ENCODE assay signal across 26 mouse cellular contexts in the genomic region with DNA sequence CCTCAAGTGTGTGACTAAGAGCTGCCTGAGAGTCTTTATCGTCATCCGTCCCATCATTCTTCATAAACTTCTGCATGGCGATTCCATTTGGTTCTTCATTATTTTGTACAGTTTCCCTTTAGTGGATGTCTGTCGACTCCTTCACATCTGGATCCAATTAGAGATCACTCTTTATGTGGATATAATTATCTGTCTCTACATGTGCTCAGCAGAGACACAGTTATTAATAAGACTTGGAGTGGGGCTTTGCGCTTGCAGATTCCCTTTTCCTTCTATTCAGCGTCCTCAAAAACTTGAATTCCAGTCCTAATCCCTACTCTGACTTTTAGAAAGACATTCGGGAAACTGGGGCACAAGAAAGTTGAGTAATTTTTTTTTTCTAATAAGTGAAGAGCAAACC.
DNase-seq lines count a peak whose midpoint lies in the region; ATAC-seq and TF ChIP-seq lines count a peak whose summit lies in the region.
"Had no signal": no experiment of that assay in that cellular context is flagged by ENCODE, and none has a peak within 500 bp of the region (broad histone marks: within the 10 kb centered on the region; RNA-seq: fewer than 3 reads in every experiment).

No protein-coding gene starts in this region.

- ATAC-seq in embryonic facial prominence, embryonic 11.5 days (replicated peaks; ENCODE audit: insufficient number of reproducible peaks, low FRiP score, low TSS enrichment, low read depth) = no peak
- ATAC-seq in midbrain, embryonic 11.5 days (ENCODE audit: low FRiP score) = no peak
- no peak for ATAC-seq in midbrain, embryonic 16.5 days
- 0 out of 2 replicates have a peak, but pooled peaks have one; percentile 30 for ATAC-seq in embryonic facial prominence, embryonic 14.5 days (ENCODE audit: low read depth)
- no peak for ATAC-seq in stomach, postnatal 0 days (ENCODE audit: low FRiP score, low TSS enrichment)
- ATAC-seq: forebrain, embryonic 14.5 days; forebrain, postnatal 0 days; hindbrain, postnatal 0 days; inflammation-experienced regulatory T-cells, adult 6 months; intestine, embryonic 16.5 days; Patski had no signal

- 56% methylated on average over 7 of the region's 7 CpGs for WGBS in embryonic facial prominence, embryonic 11.5 days
- 65% methylated on average over 7 of the region's 7 CpGs for WGBS in embryonic facial prominence, embryonic 10.5 days
- 69% methylated on average over 7 of the region's 7 CpGs for WGBS in midbrain, embryonic 11.5 days
- 61% methylated on average over 7 of the region's 7 CpGs for WGBS in midbrain, embryonic 16.5 days
- WGBS in embryonic facial prominence, embryonic 14.5 days = 44% methylated on average over 7 of the region's 7 CpGs
- WGBS in stomach, postnatal 0 days = 71% methylated on average over 7 of the region's 7 CpGs

- H3K27me3 ChIP-seq in embryonic facial prominence, embryonic 11.5 days (ENCODE audit: control insufficient read depth, insufficient read depth, low read length) = no peaks in the 10 kb centered on the region
- no peaks in the 10 kb centered on the region for H3K27me3 ChIP-seq in embryonic facial prominence, embryonic 10.5 days (replicated peaks; ENCODE audit: low read depth, poor library complexity, severe bottlenecking)
- H3K27me3 ChIP-seq in midbrain, embryonic 11.5 days (ENCODE audit: control insufficient read depth, insufficient read depth, low read length) = no peaks in the 10 kb centered on the region
- H3K27me3 ChIP-seq in midbrain, embryonic 16.5 days (ENCODE audit: control insufficient read depth, insufficient read depth, low read depth, low read length) = no peaks in the 10 kb centered on the region
- H3K27me3 ChIP-seq in embryonic facial prominence, embryonic 14.5 days (replicated peaks; ENCODE audit: control insufficient read depth, insufficient read depth, low read length) = 0 out of 2 replicates have a peak, but pooled peaks cover 2% of the 10 kb centered on the region
- no peaks in the 10 kb centered on the region for H3K27me3 ChIP-seq in stomach, postnatal 0 days (ENCODE audit: control insufficient read depth, insufficient read depth, low read length)
- H3K27me3 ChIP-seq: embryonic facial prominence, embryonic 15.5 days; heart, embryonic 13.5 days; Patski had no signal

- no peak for TF ChIP-seq CTCF in stomach, postnatal 0 days (IDR thresholded peaks at IDR 0.05; ENCODE audit: low read depth)

- no peak overlapping the region for H3K4me3 ChIP-seq in embryonic facial prominence, embryonic 11.5 days (ENCODE audit: low read depth, low read length)
- no peak overlapping the region for H3K4me3 ChIP-seq in embryonic facial prominence, embryonic 10.5 days
- H3K4me3 ChIP-seq in midbrain, embryonic 11.5 days (ENCODE audit: low read depth, low read length) = no peak overlapping the region
- no peak overlapping the region for H3K4me3 ChIP-seq in midbrain, embryonic 16.5 days (ENCODE audit: low read depth, low read length)
- H3K4me3 ChIP-seq in embryonic facial prominence, embryonic 14.5 days (ENCODE audit: low read depth, low read length) = no peak overlapping the region
- H3K4me3 ChIP-seq in stomach, postnatal 0 days (ENCODE audit: low read depth, low read length) = no peak overlapping the region
- H3K4me3 ChIP-seq: embryonic facial prominence, embryonic 15.5 days; heart, adult 2 months; heart, embryonic 10.5 days; heart, embryonic 13.5 days had no signal

- TF ChIP-seq EP300 in stomach, postnatal 0 days (optimal IDR thresholded peaks at IDR 0.05) = no peak

- no peaks in the 10 kb centered on the region for H3K9me3 ChIP-seq in embryonic facial prominence, embryonic 11.5 days (replicated peaks; ENCODE audit: control insufficient read depth, low read length)
- no peaks in the 10 kb centered on the region for H3K9me3 ChIP-seq in embryonic facial prominence, embryonic 10.5 days
- no peaks in the 10 kb centered on the region for H3K9me3 ChIP-seq in midbrain, embryonic 11.5 days (ENCODE audit: control insufficient read depth, low read length)
- H3K9me3 ChIP-seq in midbrain, embryonic 16.5 days (replicated peaks; ENCODE audit: control insufficient read depth, low read length, poor library complexity, severe bottlenecking) = no peaks in the 10 kb centered on the region
- H3K9me3 ChIP-seq in embryonic facial prominence, embryonic 14.5 days (ENCODE audit: control insufficient read depth, low read length) = no peaks in the 10 kb centered on the region
- H3K9me3 ChIP-seq in stomach, postnatal 0 days (ENCODE audit: control insufficient read depth, low read length) = no peaks in the 10 kb centered on the region
- H3K9me3 ChIP-seq: embryonic facial prominence, embryonic 15.5 days; heart, embryonic 10.5 days; heart, embryonic 13.5 days had no signal

- H3K36me3 ChIP-seq in embryonic facial prominence, embryonic 11.5 days (replicated peaks; ENCODE audit: control insufficient read depth, insufficient read depth, low read depth, low read length) = no peaks in the 10 kb centered on the region
- H3K36me3 ChIP-seq in embryonic facial prominence, embryonic 10.5 days (replicated peaks) = no peaks in the 10 kb centered on the region
- H3K36me3 ChIP-seq in midbrain, embryonic 11.5 days (ENCODE audit: control insufficient read depth, insufficient read depth, low read length) = no peaks in the 10 kb centered on the region
- no peaks in the 10 kb centered on the region for H3K36me3 ChIP-seq in midbrain, embryonic 16.5 days (ENCODE audit: control insufficient read depth, insufficient read depth, low read length)
- H3K36me3 ChIP-seq in embryonic facial prominence, embryonic 14.5 days (ENCODE audit: control insufficient read depth, insufficient read depth, low read length) = no peaks in the 10 kb centered on the region
- H3K36me3 ChIP-seq in stomach, postnatal 0 days (ENCODE audit: control insufficient read depth, insufficient read depth, low read length) = no peaks in the 10 kb centered on the region
- H3K36me3 ChIP-seq: embryonic facial prominence, embryonic 15.5 days; heart, embryonic 10.5 days; heart, embryonic 13.5 days had no signal

- H3K27ac ChIP-seq in embryonic facial prominence, embryonic 11.5 days (replicated peaks; ENCODE audit: low read depth, low read length) = no peak overlapping the region
- no peak overlapping the region for H3K27ac ChIP-seq in embryonic facial prominence, embryonic 10.5 days (replicated peaks)
- no peak overlapping the region for H3K27ac ChIP-seq in midbrain, embryonic 11.5 days (ENCODE audit: low read depth, low read length)
- H3K27ac ChIP-seq in midbrain, embryonic 16.5 days (ENCODE audit: low read length) = no peak overlapping the region
- H3K27ac ChIP-seq in embryonic facial prominence, embryonic 14.5 days (replicated peaks; ENCODE audit: low read depth, low read length) = no peak overlapping the region
- H3K27ac ChIP-seq in stomach, postnatal 0 days (replicated peaks) = no peak overlapping the region
- H3K27ac ChIP-seq: embryonic facial prominence, embryonic 15.5 days; heart, adult 2 months; heart, embryonic 10.5 days; heart, embryonic 13.5 days; hindbrain, embryonic 14.5 days; hindbrain, postnatal 0 days had no signal

- peak; percentile 51 for DNase-seq in embryonic facial prominence, embryonic 11.5 days (ENCODE audit: low spot score)
- DNase-seq in embryonic facial prominence, embryonic 10.5 days (ENCODE audit: low spot score) = no peak
- DNase-seq in midbrain, embryonic 11.5 days (ENCODE audit: low spot score, missing footprints) = peak; percentile 57
- DNase-seq in embryonic facial prominence, embryonic 14.5 days (ENCODE audit: low spot score) = peak; percentile 72
- no peak for DNase-seq in urinary bladder, postnatal 4 days (ENCODE audit: low spot score in 2 of 2)
- DNase-seq in stomach, postnatal 0 days (ENCODE audit: low spot score) = no peak
- DNase-seq: adrenal gland, postnatal 10 days; adrenal gland, postnatal 36 days; cerebellum, adult 18-20 months; cerebellum, adult 9-10 months; cerebellum, postnatal 14 days; forebrain, postnatal 0 days; gastrocnemius, postnatal 25 days; heart, adult 2 months; heart, postnatal 14 days; heart, postnatal 4 days had no signal

- no peak overlapping the region for H3K4me2 ChIP-seq in embryonic facial prominence, embryonic 11.5 days (ENCODE audit: low read depth, low read length)
- H3K4me2 ChIP-seq in midbrain, embryonic 11.5 days = no peak overlapping the region
- H3K4me2 ChIP-seq in midbrain, embryonic 16.5 days (ENCODE audit: low read length) = no peak overlapping the region
- H3K4me2 ChIP-seq in embryonic facial prominence, embryonic 14.5 days (ENCODE audit: low read depth, low read length) = no peak overlapping the region
- no peak overlapping the region for H3K4me2 ChIP-seq in stomach, postnatal 0 days (replicated peaks; ENCODE audit: low read depth)
- H3K4me2 ChIP-seq: embryonic facial prominence, embryonic 15.5 days; heart, embryonic 13.5 days; hindbrain, embryonic 14.5 days had no signal

- H3K9ac ChIP-seq in embryonic facial prominence, embryonic 11.5 days (replicated peaks; ENCODE audit: low read length) = no peak overlapping the region
- no peak overlapping the region for H3K9ac ChIP-seq in midbrain, embryonic 11.5 days (ENCODE audit: low read length)
- H3K9ac ChIP-seq in midbrain, embryonic 16.5 days (ENCODE audit: low read depth, low read length) = no peak overlapping the region
- H3K9ac ChIP-seq in embryonic facial prominence, embryonic 14.5 days (ENCODE audit: low read depth, low read length) = no peak overlapping the region
- no peak overlapping the region for H3K9ac ChIP-seq in stomach, postnatal 0 days (ENCODE audit: low read length)
- H3K9ac ChIP-seq: embryonic facial prominence, embryonic 15.5 days; forebrain, postnatal 0 days; heart, embryonic 13.5 days; hindbrain, embryonic 14.5 days had no signal

- H3K4me1 ChIP-seq in embryonic facial prominence, embryonic 11.5 days (ENCODE audit: control insufficient read depth, insufficient read depth, low read length) = no peaks in the 10 kb centered on the region
- peaks cover 8% of the 10 kb centered on the region; the same call in 1 of the 2 replicates for H3K4me1 ChIP-seq in embryonic facial prominence, embryonic 10.5 days
- no peaks in the 10 kb centered on the region for H3K4me1 ChIP-seq in midbrain, embryonic 11.5 days (ENCODE audit: control insufficient read depth, insufficient read depth, low read length)
- H3K4me1 ChIP-seq in midbrain, embryonic 16.5 days (ENCODE audit: control insufficient read depth, insufficient read depth, low read length) = 0 out of 2 replicates have a peak, but pooled peaks cover 2% of the 10 kb centered on the region
- H3K4me1 ChIP-seq in embryonic facial prominence, embryonic 14.5 days (ENCODE audit: control insufficient read depth, insufficient read depth, low read length) = 0 out of 2 replicates have a peak, but pooled peaks cover 5% of the 10 kb centered on the region
- no peaks in the 10 kb centered on the region for H3K4me1 ChIP-seq in stomach, postnatal 0 days (replicated peaks; ENCODE audit: control insufficient read depth, insufficient read depth)
- H3K4me1 ChIP-seq: embryonic facial prominence, embryonic 15.5 days had no signal

Comparison
In these comparisons a context has a peak if more than half of its experiments do, and no peak if none do; other contexts are left out.
1. DNase-seq: peak in embryonic facial prominence, embryonic 11.5 days (single experiment), midbrain, embryonic 11.5 days (single experiment) and embryonic facial prominence, embryonic 14.5 days (single experiment); none in embryonic facial prominence, embryonic 10.5 days (single experiment), urinary bladder, postnatal 4 days (0 of 2) and stomach, postnatal 0 days (single experiment).